Mouse (Mus musculus) stomach, embryonic 14.5 days (tissue): ENCODE data around the gene Rfx8. TPM values are rescaled to one million over a fixed set of nuclear protein-coding genes. Genes with fewer than 3 reads are reported as not detected.

ENCODE experiments used
- ATAC-seq: fragments of 200-750 bp; cut with Nextera tagmentation; 2 replicates; pipeline ENCODE4 v1.8.0; 2017; ENCODE audit warnings: low read depth, moderate TSS enrichment; ENCODE audit not compliant: insufficient number of reproducible peaks, insufficient read depth, low FRiP score
- H3K27ac ChIP-seq: fragments of 300-500 bp; sonication (generic); 2 replicates; pipeline ENCODE4 v1.5.1; 2014; ENCODE audit warnings: mild to moderate bottlenecking, low read length, moderate library complexity, mixed read lengths
- H3K27me3 ChIP-seq: fragments of 300-500 bp; sonication (generic); 2 replicates; pipeline ENCODE4 v1.6.1; 2014; ENCODE audit warnings: low read length, control low read depth, mixed read lengths; ENCODE audit not compliant: control insufficient read depth, insufficient read depth
- H3K36me3 ChIP-seq: fragments of 300-500 bp; sonication (generic); 2 replicates; pipeline ENCODE4 v1.6.1; 2014; ENCODE audit warnings: mild to moderate bottlenecking, control low read depth, low read length, moderate library complexity, mixed read lengths; ENCODE audit not compliant: control insufficient read depth, insufficient read depth
- H3K4me1 ChIP-seq: fragments of 300-500 bp; sonication (generic); 2 replicates; pipeline ENCODE4 v1.6.1; 2014; ENCODE audit warnings: low read length, control low read depth, mixed read lengths; ENCODE audit not compliant: control insufficient read depth, insufficient read depth
- H3K4me2 ChIP-seq: fragments of 300-500 bp; sonication (generic); replicated peaks from 2 replicates; pipeline ENCODE4 v1.6.1; 2014; ENCODE audit warnings: low read depth, low read length, control low read depth
- H3K4me3 ChIP-seq: fragments of 300-500 bp; sonication (generic); 2 replicates; pipeline ENCODE4 v1.5.1; 2014; ENCODE audit warnings: low read depth, low read length, control low read depth
- H3K9ac ChIP-seq: fragments of 300-500 bp; sonication (generic); replicated peaks from 2 replicates; pipeline ENCODE4 v1.6.1; 2014; ENCODE audit warnings: low read depth, mild to moderate bottlenecking, control low read depth, low read length, moderate library complexity, mixed read lengths
- H3K9me3 ChIP-seq: fragments of 300-500 bp; sonication (generic); 2 replicates; pipeline ENCODE4 v1.6.1; 2016; ENCODE audit warnings: low read depth, low read length, control low read depth; ENCODE audit not compliant: control insufficient read depth
- WGBS: fragments of 180-500 bp; shearing (Covaris S2); extraction: QIAGEN DNeasy Blood & Tissue Kit; methylation state at CpG from one replicate; pipeline ENCODE4 v1.1.7; 2014; 5-methylcytosine and 5-hydroxymethylcytosine counted together
- polyA plus RNA-seq: library from polyadenylated mRNA; unstranded; fragments of >200 nt; fragmentation: Nextera tagmentation; extraction: Ambion mirVana; gene quantifications from 2 replicates; pipeline ENCODE4 v1.2.1, GENCODE M21; 2014

Rfx8 gene
- polyA plus RNA-seq, 1 experiment from 2014 or later, result 0.27 TPM

DNA sequence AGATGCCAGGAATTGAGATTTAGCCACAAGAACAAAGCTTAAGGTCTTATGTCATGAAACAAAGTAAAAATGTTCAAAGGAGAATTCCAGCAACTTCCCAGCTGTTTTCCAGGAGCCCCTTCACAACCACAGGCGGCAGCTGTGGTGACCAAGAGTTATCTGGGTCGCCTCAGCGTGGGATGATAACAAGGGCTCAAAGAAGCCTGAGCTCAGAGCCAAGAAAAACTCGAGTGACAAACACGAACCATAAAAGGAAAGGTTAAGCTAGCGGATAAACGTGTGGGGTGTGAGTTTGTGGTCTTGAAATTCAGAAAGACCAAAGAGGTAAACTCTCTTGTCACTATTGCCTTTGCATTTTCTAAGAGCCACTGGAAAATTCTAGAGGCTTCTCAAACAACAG lies 25.7 kb upstream of the Rfx8 start:
- Histone ChIP-seq H3K4me2 (no peak overlapping the region), H3K9ac (no peak overlapping the region), H3K9me3 (no peaks in the 10 kb centered on the region), H3K4me3 (no peak overlapping the region), H3K27me3 (no peaks in the 10 kb centered on the region), H3K27ac (no peak overlapping the region), H3K36me3 (no peaks in the 10 kb centered on the region), H3K4me1 (peaks cover 12% of the 10 kb centered on the region; the same call in 1 of the 2 replicates)
- WGBS, result 31% methylated on average over 7 of the region's 7 CpGs
- ATAC-seq, result no peak

- Histone ChIP-seq H3K4me2 (no peak overlapping the region), H3K4me1 (no peaks in the 10 kb centered on the region), H3K9ac (no peak overlapping the region), H3K4me3 (no peak overlapping the region), H3K27me3 (no peaks in the 10 kb centered on the region), H3K9me3 (no peaks in the 10 kb centered on the region), H3K36me3 (no peaks in the 10 kb centered on the region), H3K27ac (no peak overlapping the region)
- ATAC-seq, result no peak
- 54% methylated on average over 7 of the region's 7 CpGs for WGBS
Measured at GRCm38 (mm10) chr1:39740948-39741347, 20.2 kb upstream of the Rfx8 start.

DNA sequence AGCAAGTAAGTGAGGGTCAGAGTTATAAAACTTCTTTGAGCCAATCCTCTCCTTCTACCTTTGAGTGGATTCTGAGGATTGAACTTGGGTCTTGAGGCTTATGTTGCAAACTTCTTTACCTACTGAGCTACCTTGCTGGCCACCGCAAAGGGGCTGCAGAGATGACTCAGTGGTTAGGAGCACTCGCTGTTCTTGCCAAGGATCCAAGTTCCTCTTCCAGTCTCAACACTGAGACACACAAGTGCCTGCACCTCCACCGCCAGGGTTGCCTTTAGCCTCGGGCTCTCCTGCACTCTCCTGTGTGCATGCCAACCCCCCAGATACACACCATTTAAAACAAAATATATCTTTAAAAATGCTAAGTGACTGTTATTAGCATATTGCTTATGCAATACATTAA lies 19.2 kb upstream of the Rfx8 start:
- no peaks in the 10 kb centered on the region for H3K4me1 ChIP-seq
- ATAC-seq, result no peak
- no peak overlapping the region for H3K27ac ChIP-seq
- H3K9me3 ChIP-seq, result no peaks in the 10 kb centered on the region
- WGBS, result 75% methylated on average over 4 of the region's 4 CpGs
- no peak overlapping the region for H3K4me2 ChIP-seq
- no peak overlapping the region for H3K4me3 ChIP-seq
- H3K36me3 ChIP-seq, result no peaks in the 10 kb centered on the region
- H3K9ac ChIP-seq, result no peak overlapping the region
- H3K27me3 ChIP-seq, result no peaks in the 10 kb centered on the region

GRCm38 (mm10) chr1:39735927-39736604 lies 15.3 kb upstream of the Rfx8 start:
- H3K36me3 ChIP-seq, result no peaks in the 10 kb centered on the region
- no peaks in the 10 kb centered on the region for H3K9me3 ChIP-seq
- peak; percentile 60; the same call in 1 of the 2 replicates for ATAC-seq
- H3K9ac ChIP-seq, result no peak overlapping the region
- H3K27ac ChIP-seq, result peak overlapping the region; percentile 35; the same call in 1 of the 2 replicates
- no peak overlapping the region for H3K4me3 ChIP-seq
- peaks cover 5% of the 10 kb centered on the region; the same call in 1 of the 2 replicates for H3K4me1 ChIP-seq
- WGBS, result 30% methylated on average over 8 of the region's 8 CpGs
- no peaks in the 10 kb centered on the region for H3K27me3 ChIP-seq
- H3K4me2 ChIP-seq, result no peak overlapping the region

- no peak for ATAC-seq
- Histone ChIP-seq H3K4me2 (no peak overlapping the region), H3K27ac (peak overlapping the region; percentile 35; the same call in 1 of the 2 replicates), H3K4me3 (no peak overlapping the region), H3K4me1 (peaks cover 5% of the 10 kb centered on the region; the same call in 1 of the 2 replicates), H3K36me3 (no peaks in the 10 kb centered on the region), H3K9me3 (no peaks in the 10 kb centered on the region), H3K9ac (no peak overlapping the region), H3K27me3 (no peaks in the 10 kb centered on the region)
- 64% methylated on average over 2 of the region's 2 CpGs for WGBS
Measured at GRCm38 (mm10) chr1:39735493-39735892, 14.7 kb upstream of the Rfx8 start.

DNA sequence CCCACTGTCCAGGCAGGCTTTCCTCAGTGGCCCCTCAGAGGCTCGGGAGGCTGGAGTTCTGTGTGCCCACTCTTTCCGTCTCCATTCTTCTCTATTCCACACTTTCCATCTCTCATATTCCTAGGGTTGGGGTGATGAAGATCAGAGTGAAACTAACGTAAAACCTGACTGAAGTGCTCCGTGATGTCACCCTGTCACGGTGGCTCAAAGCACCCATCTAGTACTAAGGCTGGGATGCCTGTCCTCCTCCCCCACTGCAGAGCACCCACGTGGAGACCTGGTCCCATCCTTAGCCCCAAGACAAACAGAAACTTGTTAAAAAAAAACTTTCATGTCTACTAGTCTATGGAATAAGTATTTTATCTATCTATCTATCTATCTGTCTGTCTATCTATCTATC lies 14.1 kb upstream of the Rfx8 start:
- no peak overlapping the region for H3K4me2 ChIP-seq
- H3K9ac ChIP-seq, result no peak overlapping the region
- no peaks in the 10 kb centered on the region for H3K27me3 ChIP-seq
- H3K4me1 ChIP-seq, result peaks cover 5% of the 10 kb centered on the region; the same call in 1 of the 2 replicates
- H3K36me3 ChIP-seq, result no peaks in the 10 kb centered on the region
- no peak for ATAC-seq
- H3K27ac ChIP-seq, result peak overlapping the region; percentile 48; the same call in 1 of the 2 replicates
- H3K9me3 ChIP-seq, result no peaks in the 10 kb centered on the region
- 89% methylated on average over 6 of the region's 6 CpGs for WGBS
- no peak overlapping the region for H3K4me3 ChIP-seq

DNA sequence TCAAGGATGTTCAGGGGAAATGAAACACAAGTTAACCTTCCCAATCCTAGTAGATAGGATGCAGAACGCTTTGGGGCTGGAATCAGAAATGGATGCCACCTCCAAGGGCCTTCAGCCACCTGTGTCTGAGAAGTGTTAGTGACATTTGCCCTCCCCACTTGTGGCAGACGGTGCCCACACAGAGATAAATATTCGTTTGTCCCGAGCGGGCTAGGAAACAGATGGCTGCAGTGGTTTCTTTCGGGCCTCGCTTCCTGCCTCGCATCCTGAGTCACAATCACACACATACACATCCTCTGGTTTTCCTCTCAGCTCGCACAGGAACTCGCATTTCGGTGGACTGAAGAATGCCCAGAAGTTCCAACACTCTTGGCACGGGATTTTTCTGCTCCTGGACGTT lies 13.5 kb upstream of the Rfx8 start:
- H3K27ac ChIP-seq, result peak overlapping the region; percentile 48; the same call in 1 of the 2 replicates
- 84% methylated on average over 13 of the region's 13 CpGs for whole genome bisulfite sequencing

DNA sequence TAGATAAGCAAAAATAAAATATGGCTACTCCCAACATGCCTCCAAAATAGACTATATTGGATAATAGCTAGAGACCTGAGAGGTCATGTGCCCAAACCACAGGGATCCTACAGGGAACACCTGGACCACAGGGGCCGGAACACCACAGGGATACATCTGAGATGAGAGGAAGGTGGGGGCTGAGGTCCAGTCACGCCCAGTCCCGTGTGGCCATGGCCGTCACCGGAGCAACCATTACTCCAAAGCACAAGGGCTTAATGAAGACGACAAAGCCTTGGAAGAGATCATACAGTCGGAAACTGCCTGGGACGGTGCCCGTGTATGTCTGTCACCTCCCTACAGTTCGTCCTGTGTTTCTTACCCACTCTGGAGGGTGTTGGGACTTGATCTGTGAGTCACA lies 13.1 kb upstream of the Rfx8 start:
- Histone ChIP-seq H3K4me1 (peaks cover 5% of the 10 kb centered on the region; the same call in 1 of the 2 replicates), H3K4me3 (no peak overlapping the region), H3K4me2 (no peak overlapping the region), H3K9me3 (no peaks in the 10 kb centered on the region), H3K9ac (no peak overlapping the region), H3K27ac (peak overlapping the region; percentile 17; the same call in 1 of the 2 replicates), H3K27me3 (no peaks in the 10 kb centered on the region), H3K36me3 (no peaks in the 10 kb centered on the region)
- 91% methylated on average over 10 of the region's 10 CpGs for WGBS
- no peak for ATAC-seq

More for the DNA sequence above, 13.5 kb upstream of the Rfx8 start:
- H3K4me2 ChIP-seq, result no peak overlapping the region
- H3K9ac ChIP-seq, result no peak overlapping the region
- H3K4me3 ChIP-seq, result no peak overlapping the region
- no peaks in the 10 kb centered on the region for H3K36me3 ChIP-seq
- H3K27me3 ChIP-seq, result no peaks in the 10 kb centered on the region
- ATAC-seq, result no peak
- H3K4me1 ChIP-seq, result peaks cover 5% of the 10 kb centered on the region; the same call in 1 of the 2 replicates
- no peaks in the 10 kb centered on the region for H3K9me3 ChIP-seq
